Mouse (Mus musculus): ENCODE data around the gene Tmem107. TPM values are rescaled to one million over a fixed set of nuclear protein-coding genes. Genes with fewer than 3 reads are reported as not detected.
"Not testable (repeated sequence)": the region's sequence is repeated elsewhere in the genome, so short reads cannot be mapped to it uniquely, and the experiment has no call there.

Tmem107 gene
- polyA plus RNA-seq, 2 experiments from 2014 or later, result 4.4 to 7.1 TPM

- ATAC-seq, result no peak
These were observed 6.0 kb downstream of the Tmem107 start for GRCm38 (mm10) chr11:69076572-69076971.

GRCm38 (mm10) chr11:69077316-69077715 is 6.7 kb downstream of the Tmem107 start:
- ATAC-seq, result no peak

DNA sequence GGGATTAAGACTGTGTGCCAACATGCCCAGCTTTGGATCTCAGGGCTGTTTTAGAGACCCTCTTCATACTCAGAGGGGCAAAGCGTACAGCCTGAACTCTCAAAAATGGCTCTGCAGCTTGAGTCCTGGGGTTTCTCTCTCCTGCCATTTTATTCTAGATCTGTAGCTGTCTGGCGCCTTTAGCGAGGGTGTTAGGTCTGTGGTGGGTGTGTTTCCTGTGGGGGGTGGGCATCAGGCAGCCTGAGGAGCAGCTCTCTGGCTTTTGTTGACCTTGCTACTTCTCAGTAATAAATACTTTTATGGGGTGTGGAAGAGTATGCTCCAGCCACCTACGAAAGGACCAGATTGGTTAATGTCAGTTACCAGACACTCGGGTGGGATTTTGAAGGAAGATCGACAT is 7.4 kb downstream of the Tmem107 start:
- no peak for ATAC-seq

DNA sequence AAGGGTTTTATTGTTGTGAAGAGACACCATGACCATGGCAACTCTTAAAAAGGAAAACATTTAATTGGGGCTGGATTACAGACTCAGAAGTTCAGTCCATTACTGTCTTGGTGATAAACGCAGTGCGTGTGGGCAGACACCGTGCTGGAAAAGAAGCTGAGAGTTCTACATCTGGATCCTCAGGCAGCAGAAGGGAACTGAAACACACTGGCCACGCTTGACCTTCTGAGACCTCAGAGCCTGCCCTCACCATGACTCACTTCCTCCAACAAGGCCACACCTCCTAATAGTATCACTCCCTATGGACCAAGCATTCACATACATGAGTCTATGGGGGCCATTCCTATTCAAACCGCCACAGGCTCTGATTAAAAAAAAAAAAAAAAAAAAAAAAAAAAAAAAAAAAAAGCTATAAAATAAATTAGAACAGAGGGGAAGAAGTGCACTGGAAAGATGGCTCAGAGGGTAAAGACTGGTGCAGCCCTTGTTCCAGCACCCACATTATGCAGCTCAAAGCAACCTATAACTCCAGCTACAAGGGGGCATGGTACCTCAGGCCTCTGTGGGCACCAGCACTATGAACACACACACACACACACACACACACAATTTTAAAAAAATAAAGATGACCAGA is 8.3 kb downstream of the Tmem107 start:
- no peak for ATAC-seq

GRCm38 (mm10) chr11:69080102-69080854 is 9.7 kb downstream of the Tmem107 start:
- ATAC-seq, result no peak

- no peak for ATAC-seq
These were observed 10.2 kb downstream of the Tmem107 start for GRCm38 (mm10) chr11:69080855-69081222.

DNA sequence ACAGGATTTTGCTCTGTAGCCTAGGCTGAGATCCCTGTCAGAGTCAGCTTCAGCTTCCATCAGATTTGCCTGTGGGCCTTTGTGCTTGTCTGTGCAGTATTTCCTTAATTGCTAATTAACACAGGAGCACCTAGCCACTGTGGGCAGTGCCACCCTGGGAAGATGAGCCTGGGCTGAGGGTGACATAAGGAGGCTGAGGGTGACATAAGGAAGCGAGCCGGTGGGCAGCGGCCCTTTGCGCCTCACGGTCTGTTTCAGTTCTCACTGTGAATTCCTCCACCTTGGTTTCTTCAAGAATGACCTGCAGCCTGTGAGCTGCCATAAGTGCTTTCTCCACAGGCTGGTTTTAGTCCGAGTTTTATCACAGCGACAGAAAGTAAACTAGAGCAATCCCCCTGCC is 11.0 kb downstream of the Tmem107 start:
- ATAC-seq, result no peak

- ATAC-seq, result no peak
These were observed 15.0 kb downstream of the Tmem107 start for GRCm38 (mm10) chr11:69085608-69086007.

GRCm38 (mm10) chr11:69086390-69086789 is 15.8 kb downstream of the Tmem107 start:
- no peak for ATAC-seq

DNA sequence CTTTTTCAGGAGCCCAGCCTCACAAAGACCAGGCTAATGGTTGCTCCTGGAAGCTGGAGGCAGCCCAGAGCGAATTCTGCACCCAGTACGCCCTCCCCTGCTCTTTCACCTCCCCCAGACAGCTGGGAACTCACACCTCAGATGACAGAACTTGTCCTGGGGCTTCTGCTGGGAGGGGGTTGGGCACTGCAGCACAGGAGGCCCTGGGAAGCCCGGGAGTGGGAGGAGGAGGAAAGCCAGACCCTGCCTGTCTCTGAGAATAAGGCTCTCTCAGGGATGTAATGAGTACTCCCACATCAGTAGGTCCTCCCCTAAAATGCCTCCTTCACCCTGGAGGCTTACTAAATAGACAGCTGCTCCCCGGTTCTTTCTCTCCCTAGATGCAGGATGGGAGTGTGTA is 16.5 kb downstream of the Tmem107 start:
- no peak for ATAC-seq

DNA sequence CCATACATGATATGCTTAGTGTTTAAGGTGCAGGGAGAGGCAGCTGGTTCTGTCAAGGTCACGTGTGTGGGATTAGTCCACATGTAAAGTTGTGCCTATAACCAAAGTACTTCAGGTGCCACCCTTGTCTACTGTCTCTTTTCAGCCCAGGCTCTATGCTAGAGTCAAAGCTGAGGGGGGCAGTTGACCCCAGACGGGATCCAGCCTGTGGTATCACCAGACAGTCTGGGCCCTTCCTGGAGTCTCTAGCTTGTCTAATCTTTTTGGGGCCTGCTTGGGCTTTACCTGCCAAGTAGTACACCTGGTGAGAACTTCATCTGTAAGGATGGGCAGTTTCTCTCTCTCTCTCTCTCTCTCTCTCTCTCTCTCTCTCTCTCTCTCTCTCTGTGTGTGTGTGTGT is 17.0 kb downstream of the Tmem107 start:
- ATAC-seq, result no peak

DNA sequence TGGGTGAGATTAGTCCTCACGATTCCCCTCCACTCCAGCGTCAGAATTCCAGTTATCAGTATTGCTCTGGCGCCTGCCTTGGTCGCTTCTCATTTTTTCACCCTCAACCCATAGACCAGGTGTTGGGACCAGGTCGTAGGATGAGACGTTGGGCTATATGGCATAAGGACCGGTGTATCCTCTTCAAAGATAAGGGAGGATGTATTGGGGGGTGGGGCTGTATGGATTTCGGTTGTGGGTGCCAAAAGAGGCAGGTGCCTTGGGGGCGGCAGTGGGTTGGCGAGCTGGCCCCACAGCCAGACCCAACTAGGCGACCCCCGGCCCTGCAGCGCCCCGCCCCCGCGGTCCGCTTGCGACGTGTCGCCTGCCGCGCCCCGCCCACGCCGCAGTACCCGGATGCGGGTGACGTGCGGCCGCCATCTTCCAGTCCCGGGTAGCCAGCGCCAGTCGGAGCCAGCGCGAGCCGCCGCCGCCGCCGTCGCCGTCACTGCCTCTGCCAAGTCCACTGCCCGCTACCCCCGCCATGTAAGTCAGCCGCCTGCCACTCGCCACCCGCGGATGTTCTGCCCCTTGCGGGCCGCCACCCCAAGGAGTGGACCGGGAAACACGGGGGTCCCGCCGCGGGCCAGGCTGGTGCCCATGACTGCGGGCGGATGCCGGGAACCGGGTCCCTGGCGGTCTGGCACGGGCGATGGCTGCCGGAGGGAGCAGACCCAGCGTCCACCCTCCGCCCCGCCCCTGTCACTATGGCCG is 17.7 kb downstream of the Tmem107 start, which contains the start of gene Vamp2:
Gene Vamp2, plus strand, starts transcription at position 388 of the 753 bp plus-strand sequence.
- peak; percentile 47 for ATAC-seq

- ATAC-seq, result no peak
These were observed 18.4 kb downstream of the Tmem107 start for GRCm38 (mm10) chr11:69088856-69089615.

DNA sequence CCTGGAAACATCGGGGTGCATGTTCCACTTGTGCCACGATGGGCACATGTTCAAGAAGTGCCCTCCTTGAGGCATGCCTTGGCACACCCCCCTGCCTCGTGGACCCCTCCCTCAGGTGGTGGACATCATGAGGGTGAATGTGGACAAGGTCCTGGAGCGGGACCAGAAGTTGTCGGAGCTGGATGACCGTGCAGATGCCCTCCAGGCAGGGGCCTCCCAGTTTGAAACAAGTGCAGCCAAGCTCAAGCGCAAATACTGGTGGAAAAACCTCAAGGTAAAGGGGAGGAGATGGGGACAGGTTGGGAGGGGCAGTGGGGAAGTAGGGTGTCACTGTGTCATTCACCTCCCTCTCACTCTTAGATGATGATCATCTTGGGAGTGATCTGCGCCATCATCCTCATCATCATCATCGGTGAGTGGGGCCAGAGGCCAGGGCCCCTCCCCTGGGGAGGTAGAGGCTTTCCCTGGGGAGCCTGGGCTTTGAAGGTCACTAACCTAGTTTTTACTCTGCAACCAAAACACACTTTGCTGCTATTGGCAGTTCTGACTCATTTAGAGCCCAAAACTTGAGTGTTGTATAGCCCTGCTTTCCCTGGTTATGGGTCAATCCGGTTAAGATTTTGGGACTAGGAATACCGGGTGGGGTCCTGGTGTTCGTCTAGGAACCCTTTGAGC is 19.1 kb downstream of the Tmem107 start:
- no peak for ATAC-seq

DNA sequence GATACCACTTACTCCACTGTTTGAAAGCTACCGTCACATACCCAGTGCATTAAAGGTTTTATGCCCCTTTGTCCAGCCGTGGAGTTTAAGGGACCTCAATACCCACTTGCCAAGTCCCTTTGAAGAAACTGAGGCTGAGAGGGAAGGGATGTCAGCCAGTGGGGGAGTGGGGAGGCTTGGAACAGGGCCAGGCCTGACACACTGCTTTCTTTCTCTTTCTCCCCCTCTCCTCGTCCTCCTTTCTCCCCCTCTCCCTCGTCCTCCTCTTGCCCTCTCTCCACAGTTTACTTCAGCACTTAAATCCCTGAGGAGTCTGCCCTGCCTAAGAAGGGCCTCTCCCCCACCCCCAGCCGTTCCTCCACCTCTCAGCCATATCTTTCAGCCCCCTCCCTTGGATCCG is 19.8 kb downstream of the Tmem107 start:
- ATAC-seq, result no peak

DNA sequence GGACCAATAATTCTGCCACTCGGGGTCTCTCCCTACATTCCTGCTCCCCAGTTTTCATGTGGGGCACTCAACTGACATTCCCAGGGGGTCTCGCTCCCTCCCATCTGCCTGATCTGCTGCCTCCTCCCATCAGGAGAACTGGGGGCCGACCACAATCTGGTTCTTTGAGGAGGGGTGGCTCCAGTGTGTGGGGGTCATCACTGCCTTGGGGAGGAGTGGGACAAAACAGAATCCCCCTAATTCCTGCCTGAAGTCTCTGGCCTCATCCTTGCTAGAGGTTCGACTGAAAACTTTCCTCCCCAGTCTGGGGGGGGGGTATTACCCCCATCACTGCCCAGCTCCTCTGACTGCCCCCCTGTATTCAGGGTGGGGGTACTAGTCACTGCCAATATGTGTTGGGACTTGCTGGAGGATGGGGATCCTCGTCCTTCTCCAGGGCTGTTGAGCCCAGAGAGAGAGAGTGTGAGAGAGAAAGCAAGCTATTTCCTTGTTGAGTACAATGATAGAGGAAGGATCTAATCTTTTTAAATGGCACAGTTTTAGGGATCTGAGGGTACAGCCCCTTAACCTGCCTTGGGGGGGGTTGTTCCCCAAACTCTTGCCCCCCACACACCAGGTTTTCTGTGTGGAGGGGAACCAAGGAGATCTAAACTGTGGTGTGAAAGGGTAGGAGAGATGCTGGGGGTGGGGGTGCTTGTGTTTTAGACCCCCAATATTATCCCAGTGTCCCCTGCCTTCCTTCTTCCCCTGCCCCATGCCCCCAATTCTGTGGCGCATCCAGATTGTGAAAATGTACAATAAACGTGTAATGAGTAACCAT is 21.2 kb downstream of the Tmem107 start:
- ATAC-seq, result no peak

DNA sequence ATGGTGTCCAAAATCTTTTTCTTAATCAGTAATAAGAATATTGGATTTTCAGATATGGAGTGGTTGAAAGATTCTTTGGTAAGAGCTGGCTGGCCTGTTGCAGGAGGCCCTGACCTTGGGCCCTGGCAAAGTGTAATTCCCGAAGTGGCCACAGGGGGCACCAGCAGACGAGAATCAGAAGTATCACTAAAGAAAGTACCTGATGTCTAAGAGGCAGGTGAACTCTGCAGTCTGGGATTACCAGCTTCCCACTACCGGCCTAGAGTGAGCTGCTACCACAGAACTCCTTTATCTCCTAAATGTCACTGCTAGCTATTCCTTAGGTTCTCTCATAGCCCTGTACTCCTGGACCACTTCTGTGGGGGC is 21.8 kb downstream of the Tmem107 start:
- no peak for ATAC-seq

DNA sequence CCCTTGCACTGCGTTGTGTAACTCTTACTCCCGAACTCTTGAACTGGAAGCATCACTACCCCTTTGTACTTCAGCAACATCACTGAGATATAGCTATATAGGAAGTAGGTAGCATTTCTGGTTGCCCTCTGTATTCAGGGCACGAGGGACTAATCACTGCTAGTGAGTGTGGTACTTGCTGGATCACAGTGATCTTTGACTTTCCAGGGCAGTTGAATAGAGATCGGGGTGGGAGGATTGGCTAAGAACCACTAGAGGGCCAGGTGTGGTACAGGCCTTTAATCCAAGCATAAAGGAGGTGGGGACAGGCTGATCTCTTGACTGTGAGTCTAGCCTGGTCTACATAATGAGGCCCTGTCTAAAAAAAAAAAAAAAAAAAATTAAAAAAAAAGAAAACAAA is 22.3 kb downstream of the Tmem107 start:
- no peak for ATAC-seq

DNA sequence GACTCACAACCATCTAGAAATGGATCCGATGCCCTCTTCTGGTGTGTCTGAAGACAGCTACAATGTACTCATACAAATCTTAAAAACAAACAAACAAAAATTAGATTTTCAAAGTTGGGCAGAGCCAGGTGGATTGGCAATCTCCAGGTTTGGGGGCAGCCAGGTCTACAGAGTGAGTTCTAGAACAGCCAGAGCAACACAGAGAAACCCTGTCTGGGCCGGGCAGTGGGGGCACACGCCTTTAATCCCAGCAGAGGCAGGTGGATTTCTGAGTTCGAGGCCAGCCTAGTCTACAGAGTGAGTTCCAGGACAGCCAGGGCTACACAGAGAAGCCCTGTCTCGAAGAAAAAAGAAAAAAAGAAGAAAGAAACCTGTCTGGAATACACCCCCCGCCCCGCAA is 23.2 kb downstream of the Tmem107 start:
- not testable (repeated sequence) for ATAC-seq

GRCm38 (mm10) chr11:69094697-69095429 is 24.3 kb downstream of the Tmem107 start, which contains the start of gene Per1:
Gene Per1, plus strand, starts transcription at chr11:69095217.
- peak; percentile 57 for ATAC-seq
